Mouse (Mus musculus) hindbrain, embryonic 15.5 days (tissue): ENCODE measurements at regions not wholly inside any gene's neighbourhood (a gene's known extent, or its start where the extent isn't known, plus 50 kb on each side); places are given as distances from the start of the nearest gene placed in this dataset.

Source experiments
- ATAC-seq: fragments of 200-750 bp; cut with Nextera tagmentation; 2 replicates; pipeline ENCODE4 v1.8.0; 2017; ENCODE audit warnings: low read depth, moderate number of reproducible peaks, moderate TSS enrichment; ENCODE audit not compliant: low FRiP score
- H3K27ac ChIP-seq: fragments of 300-500 bp; sonication (generic); replicated peaks from 2 replicates; pipeline ENCODE4 v1.5.1; 2015; ENCODE audit warnings: mild to moderate bottlenecking, inconsistent platforms
- H3K27me3 ChIP-seq: fragments of 300-500 bp; sonication (generic); 2 replicates; pipeline ENCODE4 v1.6.1; 2015; ENCODE audit warnings: control low read depth, inconsistent platforms
- H3K36me3 ChIP-seq: fragments of 300-500 bp; sonication (generic); 2 replicates; pipeline ENCODE4 v1.6.1; 2015; ENCODE audit warnings: control low read depth, inconsistent platforms
- H3K4me1 ChIP-seq: fragments of 300-500 bp; sonication (generic); replicated peaks from 2 replicates; pipeline ENCODE4 v1.6.1; 2015; ENCODE audit warnings: control low read depth, inconsistent platforms
- H3K4me2 ChIP-seq: fragments of 300-500 bp; sonication (generic); 2 replicates; pipeline ENCODE4 v1.6.1; 2015; ENCODE audit warnings: moderate library complexity, mild to moderate bottlenecking, inconsistent platforms
- H3K4me3 ChIP-seq: fragments of 300-500 bp; sonication (generic); 2 replicates; pipeline ENCODE4 v1.5.1; 2015; ENCODE audit warnings: mild to moderate bottlenecking, inconsistent platforms
- H3K9ac ChIP-seq: fragments of 300-500 bp; sonication (generic); 2 replicates; pipeline ENCODE4 v1.6.1; 2015; ENCODE audit warnings: inconsistent platforms
- H3K9me3 ChIP-seq: fragments of 300-500 bp; sonication (generic); 2 replicates; pipeline ENCODE4 v1.6.1; 2016; ENCODE audit warnings: control low read depth, inconsistent platforms
- WGBS: fragments of 180-500 bp; shearing (Covaris S2); methylation state at CpG from one replicate; pipeline ENCODE4 v1.1.7; 2015; 5-methylcytosine and 5-hydroxymethylcytosine counted together

DNA sequence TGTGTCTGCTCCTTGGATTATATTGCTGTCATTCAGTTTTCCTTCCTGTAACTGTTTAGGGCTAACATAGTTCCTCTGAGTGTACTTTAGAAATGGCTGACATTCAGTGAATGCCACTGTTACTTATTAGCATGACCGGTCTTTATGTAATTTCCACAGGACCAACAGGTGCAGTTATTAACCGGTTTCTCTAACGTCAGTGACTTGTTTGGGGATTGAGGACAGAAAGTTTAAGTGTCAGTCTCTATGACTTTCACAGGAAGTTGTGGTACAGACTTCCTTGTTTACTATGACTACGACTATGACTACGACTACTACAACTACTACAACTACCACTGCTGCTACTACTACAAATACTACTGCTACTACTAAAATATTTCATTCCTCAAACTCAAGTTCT is 170.4 kb upstream of the Ptger4 start:
- no peak for ATAC-seq
- Histone ChIP-seq H3K4me3 (no peak overlapping the region), H3K27ac (no peak overlapping the region), H3K4me1 (no peaks in the 10 kb centered on the region), H3K36me3 (no peaks in the 10 kb centered on the region), H3K9me3 (no peaks in the 10 kb centered on the region), H3K4me2 (no peak overlapping the region), H3K27me3 (no peaks in the 10 kb centered on the region), H3K9ac (no peak overlapping the region)
- 93% methylated on average over 5 of the region's 5 CpGs for WGBS

DNA sequence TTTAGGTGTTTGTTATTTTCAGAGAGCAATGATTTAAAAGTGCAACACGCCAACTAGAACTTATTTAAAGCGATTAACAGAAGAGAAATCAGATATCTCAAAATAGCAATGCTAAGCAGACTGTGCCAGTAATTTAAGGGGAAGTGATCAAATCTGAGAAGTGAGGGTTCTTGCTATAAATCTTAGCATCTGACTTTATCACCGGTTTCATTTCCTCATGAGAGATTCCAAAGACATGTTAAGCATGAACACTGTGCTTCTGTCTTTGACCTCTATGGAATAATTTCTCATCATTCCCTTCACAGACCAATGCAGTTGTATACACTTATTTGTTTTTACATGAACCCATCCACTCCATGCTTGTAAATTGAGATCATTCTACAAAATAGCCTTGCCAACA is 172.0 kb upstream of the Ptger4 start:
- Histone ChIP-seq H3K4me2 (no peak overlapping the region), H3K9me3 (no peaks in the 10 kb centered on the region), H3K27ac (no peak overlapping the region), H3K4me3 (no peak overlapping the region), H3K4me1 (no peaks in the 10 kb centered on the region), H3K36me3 (no peaks in the 10 kb centered on the region), H3K9ac (no peak overlapping the region), H3K27me3 (no peaks in the 10 kb centered on the region)
- ATAC-seq = no peak
- 93% methylated on average over 3 of the region's 3 CpGs for WGBS

DNA sequence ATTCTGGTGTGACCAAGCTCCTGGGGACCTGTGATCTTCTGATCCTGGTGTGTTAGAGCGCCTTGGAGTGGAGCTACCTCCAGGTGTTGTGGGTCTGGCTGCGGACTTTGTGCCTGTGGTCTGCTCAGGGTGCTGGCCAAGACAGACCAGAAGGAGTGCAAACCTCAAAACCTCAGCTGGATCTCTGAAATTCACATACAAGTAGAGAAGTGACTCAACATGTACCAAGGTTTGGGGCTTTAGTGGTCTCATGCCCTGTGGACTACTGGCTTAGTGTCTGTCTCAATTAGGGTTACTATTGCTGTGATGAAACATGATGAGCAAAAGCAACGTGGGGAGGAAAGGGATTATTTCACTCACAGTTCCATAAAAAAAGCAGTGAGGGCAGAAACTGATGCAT is 182.7 kb upstream of the Ptger4 start:
- H3K36me3 ChIP-seq = no peaks in the 10 kb centered on the region
- whole genome bisulfite sequencing = 83% methylated on average over 3 of the region's 3 CpGs

DNA sequence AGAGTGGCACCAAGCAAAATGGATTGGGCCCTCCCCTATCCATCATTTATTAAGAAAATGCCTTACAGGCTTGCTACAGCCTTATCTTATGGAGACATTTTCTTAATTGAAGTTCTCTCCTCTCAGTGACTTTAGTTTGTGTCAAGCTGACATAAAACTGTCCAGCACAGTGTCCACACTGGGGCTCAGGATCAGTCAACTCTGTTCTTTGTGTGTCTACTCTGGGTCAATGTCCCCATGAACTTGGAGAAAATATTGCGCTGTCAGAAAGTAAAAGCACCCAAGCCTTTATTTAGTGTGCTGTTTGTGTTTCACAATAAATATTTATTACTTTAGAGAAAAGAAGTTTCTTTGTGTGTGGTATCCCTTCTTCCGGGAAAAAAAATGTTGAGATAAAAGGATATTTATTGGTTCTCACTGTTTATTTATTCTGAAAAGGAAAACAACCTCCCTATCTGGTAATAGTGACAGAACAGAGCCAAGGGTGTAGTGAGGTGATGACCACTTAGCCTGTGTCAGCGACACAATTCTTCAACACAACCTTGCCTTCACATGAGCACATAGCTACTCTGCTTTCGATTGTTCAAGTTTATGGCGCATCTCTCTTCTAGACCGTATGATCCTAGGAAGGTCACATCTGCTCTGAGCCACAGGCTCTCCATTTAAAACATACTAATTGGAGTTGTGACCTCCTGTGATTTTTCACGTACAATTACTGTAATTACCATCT is 183.5 kb upstream of the Ptger4 start:
- Histone ChIP-seq H3K9ac (no peak overlapping the region), H3K4me2 (no peak overlapping the region), H3K36me3 (no peaks in the 10 kb centered on the region), H3K4me1 (no peaks in the 10 kb centered on the region), H3K9me3 (no peaks in the 10 kb centered on the region), H3K27ac (no peak overlapping the region), H3K27me3 (no peaks in the 10 kb centered on the region), H3K4me3 (no peak overlapping the region)
- no peak for ATAC-seq
- WGBS = 92% methylated on average over 7 of the region's 7 CpGs

More for the DNA sequence above, 182.7 kb upstream of the Ptger4 start:
- H3K9ac ChIP-seq = no peak overlapping the region
- no peak for ATAC-seq
- H3K27ac ChIP-seq = no peak overlapping the region
- H3K4me3 ChIP-seq = no peak overlapping the region
- H3K4me1 ChIP-seq = no peaks in the 10 kb centered on the region
- H3K27me3 ChIP-seq = no peaks in the 10 kb centered on the region
- H3K4me2 ChIP-seq = no peak overlapping the region
- H3K9me3 ChIP-seq = no peaks in the 10 kb centered on the region

DNA sequence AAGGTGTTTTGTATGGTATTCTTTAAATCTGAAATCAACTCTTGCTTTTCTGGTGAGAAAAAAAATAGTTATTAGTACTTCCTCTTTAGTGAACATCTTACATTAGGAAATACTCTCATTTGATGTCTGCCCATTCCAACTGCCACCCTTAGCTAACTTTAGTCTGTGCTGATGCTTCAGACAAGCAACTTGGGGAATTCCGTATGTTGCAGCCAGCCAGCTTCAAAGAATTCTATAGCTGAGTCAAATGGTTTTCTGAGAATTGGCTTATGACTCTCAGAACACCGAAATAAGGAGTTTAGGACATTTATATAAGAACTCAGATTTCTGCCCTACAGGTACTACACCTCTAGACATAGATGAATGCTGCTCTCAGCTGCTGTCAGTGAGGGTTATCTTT is 188.0 kb upstream of the Ptger4 start:
- 85% methylated on average over 2 of the region's 2 CpGs for WGBS
- H3K4me3 ChIP-seq = no peak overlapping the region
- H3K27ac ChIP-seq = no peak overlapping the region
- no peak overlapping the region for H3K4me2 ChIP-seq
- no peaks in the 10 kb centered on the region for H3K27me3 ChIP-seq
- no peaks in the 10 kb centered on the region for H3K9me3 ChIP-seq
- H3K9ac ChIP-seq = no peak overlapping the region
- H3K4me1 ChIP-seq = no peaks in the 10 kb centered on the region
- ATAC-seq = no peak
- H3K36me3 ChIP-seq = no peaks in the 10 kb centered on the region

DNA sequence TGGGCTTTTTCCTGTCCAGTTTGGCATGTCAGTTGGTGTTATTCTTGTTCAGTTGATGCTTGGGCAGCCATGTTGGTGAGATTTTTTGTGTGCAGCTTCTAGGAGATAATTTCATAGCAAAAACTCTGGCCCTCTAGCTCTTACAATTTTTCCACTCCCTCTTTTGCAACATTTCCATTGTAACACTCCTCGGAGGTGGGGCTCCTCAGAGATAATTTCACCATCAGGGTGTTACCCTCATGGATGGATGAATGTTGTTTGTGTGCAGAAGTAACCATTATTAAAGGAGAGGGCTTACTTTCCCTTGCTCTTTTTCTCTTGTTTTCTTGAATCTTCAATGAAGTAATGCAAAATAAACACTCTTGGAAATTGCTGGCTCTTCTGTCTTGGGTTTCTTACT is 193.0 kb upstream of the Ptger4 start:
- no peak for ATAC-seq
- Histone ChIP-seq H3K9ac (no peak overlapping the region), H3K9me3 (no peaks in the 10 kb centered on the region), H3K27me3 (no peaks in the 10 kb centered on the region), H3K4me3 (no peak overlapping the region), H3K27ac (no peak overlapping the region), H3K4me1 (no peaks in the 10 kb centered on the region), H3K4me2 (no peak overlapping the region), H3K36me3 (no peaks in the 10 kb centered on the region)
- WGBS = 77% methylated on average over 1 of the region's 1 CpGs

DNA sequence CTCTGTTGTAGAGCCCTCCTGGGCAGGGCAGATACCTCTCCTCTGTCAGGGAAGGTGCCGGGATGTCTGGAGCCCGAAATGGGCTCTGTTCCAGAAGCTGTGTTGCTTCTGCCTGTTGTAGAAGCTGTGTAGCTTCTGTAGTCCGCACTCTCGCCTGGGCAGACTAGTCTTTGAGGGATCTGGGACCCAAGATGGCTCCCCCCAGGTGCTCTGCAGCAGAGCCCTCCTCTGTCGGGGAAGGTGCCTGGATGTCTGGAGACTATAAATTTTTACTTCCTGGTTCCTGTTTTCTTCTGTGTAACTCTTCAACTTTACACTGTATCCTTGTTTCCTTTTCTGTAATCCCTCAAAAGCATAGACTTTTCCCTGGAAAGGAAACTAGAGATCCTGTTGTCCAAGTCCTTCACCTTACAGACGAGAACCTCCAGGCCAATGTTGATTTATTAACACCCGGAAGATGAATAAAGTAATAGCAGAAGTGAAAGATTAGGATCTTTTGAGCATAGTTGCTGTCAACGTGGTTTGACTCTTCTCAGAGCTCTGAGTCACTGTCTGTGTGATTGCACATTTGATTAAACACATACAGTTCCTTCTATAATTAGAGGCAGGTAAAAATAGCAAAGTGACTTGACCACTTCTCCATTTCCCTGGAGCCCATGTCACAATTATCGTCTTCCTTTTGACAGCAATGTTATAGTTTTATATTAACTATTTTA is 202.2 kb upstream of the Ptger4 start:
- no peak overlapping the region for H3K27ac ChIP-seq
- H3K4me1 ChIP-seq = no peaks in the 10 kb centered on the region
- 84% methylated on average over 9 of the region's 9 CpGs for WGBS
- no peak overlapping the region for H3K4me2 ChIP-seq
- H3K36me3 ChIP-seq = no peaks in the 10 kb centered on the region
- H3K27me3 ChIP-seq = no peaks in the 10 kb centered on the region
- no peak overlapping the region for H3K9ac ChIP-seq
- no peaks in the 10 kb centered on the region for H3K9me3 ChIP-seq
- no peak overlapping the region for H3K4me3 ChIP-seq
- ATAC-seq = no peak

DNA sequence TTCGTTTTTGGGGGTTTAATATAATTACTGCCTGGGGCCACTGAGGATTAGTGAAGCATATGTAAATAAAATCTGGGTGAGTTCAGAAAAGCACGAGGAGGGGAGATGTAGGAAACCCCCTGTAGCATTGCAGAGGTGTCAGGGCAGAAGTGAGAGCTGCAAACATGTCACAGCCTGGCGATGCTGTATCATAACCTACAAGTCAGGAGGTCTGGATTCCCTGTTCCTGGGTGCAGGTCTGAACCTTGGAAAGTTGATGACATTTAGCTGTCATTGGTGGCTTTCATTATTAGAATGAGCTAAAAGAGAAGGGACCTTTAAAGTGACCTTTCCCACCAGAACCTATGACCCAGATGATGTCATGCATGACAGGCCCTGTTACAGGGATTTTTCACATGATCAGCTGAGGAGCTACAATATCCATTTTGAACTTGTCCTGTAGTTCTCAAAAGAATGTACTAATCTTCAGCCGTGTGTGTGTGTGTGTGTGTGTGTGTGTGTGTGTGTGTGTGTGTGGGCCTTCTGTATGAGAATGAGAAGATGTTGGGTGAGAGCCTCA is 202.8 kb upstream of the Ptger4 start:
- Histone ChIP-seq H3K4me1 (no peaks in the 10 kb centered on the region), H3K9ac (no peak overlapping the region), H3K27ac (no peak overlapping the region), H3K27me3 (no peaks in the 10 kb centered on the region), H3K4me3 (no peak overlapping the region), H3K9me3 (no peaks in the 10 kb centered on the region), H3K4me2 (no peak overlapping the region), H3K36me3 (no peaks in the 10 kb centered on the region)
- WGBS = 65% methylated on average over 4 of the region's 4 CpGs
- no peak for ATAC-seq

DNA sequence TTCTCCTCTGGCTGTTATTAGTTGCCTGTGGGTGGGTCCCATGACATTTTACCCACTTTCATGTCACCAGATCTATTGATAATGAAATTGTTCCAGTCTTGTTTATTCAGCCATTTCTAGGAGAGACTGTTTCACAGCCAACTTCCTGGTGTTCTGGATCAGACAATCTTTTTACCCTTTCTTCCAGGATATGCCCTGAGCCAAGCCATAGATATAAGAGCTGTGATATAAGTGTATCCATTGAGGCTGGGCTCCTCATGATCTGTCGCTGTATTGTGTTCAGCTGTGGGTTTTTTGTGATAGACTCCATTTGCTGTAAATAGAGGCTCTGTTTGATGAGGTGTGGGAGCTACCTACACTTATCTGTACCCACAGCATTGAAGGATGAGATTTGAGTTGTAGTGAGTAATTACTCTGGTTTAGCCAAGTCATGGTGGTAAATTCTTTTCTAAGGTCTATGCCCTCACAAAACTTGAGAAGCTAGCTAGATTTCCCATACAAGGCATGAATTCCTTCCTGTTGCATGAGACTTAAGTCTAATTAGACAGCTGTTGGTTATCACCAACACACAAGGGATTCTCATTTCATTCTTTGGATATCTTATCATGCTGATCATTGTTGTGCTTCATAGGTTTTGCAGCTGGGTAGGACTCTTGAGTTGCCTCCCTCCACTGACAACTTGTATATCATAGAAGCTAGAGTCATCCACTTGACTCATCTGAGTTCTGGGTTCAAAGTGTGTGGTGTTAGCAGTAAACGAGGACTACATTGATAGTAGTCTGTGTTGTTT is 203.9 kb upstream of the Ptger4 start:
- Histone ChIP-seq H3K36me3 (no peaks in the 10 kb centered on the region), H3K9me3 (no peaks in the 10 kb centered on the region), H3K4me1 (no peaks in the 10 kb centered on the region), H3K4me3 (no peak overlapping the region), H3K9ac (no peak overlapping the region), H3K27me3 (no peaks in the 10 kb centered on the region), H3K27ac (no peak overlapping the region), H3K4me2 (no peak overlapping the region)
- ATAC-seq = no peak
- WGBS = 97% methylated on average over 2 of the region's 2 CpGs

DNA sequence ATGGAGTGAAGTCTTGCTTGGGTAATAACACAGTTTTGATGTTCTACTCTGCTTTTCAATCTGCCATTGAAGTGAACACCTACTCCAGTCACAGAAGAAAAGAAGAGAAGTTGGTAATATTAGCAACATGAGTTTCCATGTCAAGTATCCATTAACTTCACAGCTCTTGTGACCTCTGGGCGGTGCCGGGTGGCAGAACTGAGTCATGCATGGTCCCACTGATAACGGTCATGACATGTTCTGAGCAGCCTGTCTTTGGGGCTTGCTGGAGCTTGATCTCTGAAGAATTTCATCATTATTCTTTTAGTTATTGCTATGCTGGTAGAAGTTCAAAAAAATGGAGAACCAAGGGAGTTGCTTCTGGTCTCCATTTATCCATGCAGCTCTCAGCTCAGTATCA is 215.1 kb upstream of the Ptger4 start:
- WGBS = 97% methylated on average over 3 of the region's 3 CpGs

DNA sequence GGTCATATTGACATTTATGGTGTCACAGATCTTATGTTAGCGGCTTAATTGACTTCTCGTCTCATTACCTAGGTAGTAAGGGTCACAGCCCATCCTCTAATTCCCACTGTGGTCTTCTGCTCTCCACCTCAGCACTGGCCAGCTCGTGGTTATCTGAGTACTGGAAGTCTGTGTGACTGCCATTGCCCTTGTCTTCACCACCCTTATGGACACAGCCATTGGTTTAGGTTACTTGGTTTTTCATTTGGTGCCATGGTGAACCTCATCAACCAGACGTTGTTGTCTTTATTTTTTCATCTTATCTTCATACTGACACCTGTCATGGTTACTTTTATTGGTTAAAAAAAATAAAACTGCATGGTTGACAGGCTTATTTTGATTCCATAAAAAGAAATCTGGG is 215.6 kb upstream of the Ptger4 start:
- Histone ChIP-seq H3K4me3 (no peak overlapping the region), H3K4me2 (no peak overlapping the region), H3K36me3 (no peaks in the 10 kb centered on the region), H3K4me1 (no peaks in the 10 kb centered on the region), H3K9ac (no peak overlapping the region), H3K27me3 (no peaks in the 10 kb centered on the region), H3K9me3 (no peaks in the 10 kb centered on the region), H3K27ac (no peak overlapping the region)
- 88% methylated on average over 4 of the region's 4 CpGs for WGBS
- ATAC-seq = no peak

More for the DNA sequence above, 215.1 kb upstream of the Ptger4 start:
- Histone ChIP-seq H3K4me2 (no peak overlapping the region), H3K9me3 (no peaks in the 10 kb centered on the region), H3K9ac (no peak overlapping the region), H3K27ac (no peak overlapping the region), H3K4me1 (no peaks in the 10 kb centered on the region), H3K36me3 (no peaks in the 10 kb centered on the region), H3K4me3 (no peak overlapping the region), H3K27me3 (no peaks in the 10 kb centered on the region)
- ATAC-seq = no peak

DNA sequence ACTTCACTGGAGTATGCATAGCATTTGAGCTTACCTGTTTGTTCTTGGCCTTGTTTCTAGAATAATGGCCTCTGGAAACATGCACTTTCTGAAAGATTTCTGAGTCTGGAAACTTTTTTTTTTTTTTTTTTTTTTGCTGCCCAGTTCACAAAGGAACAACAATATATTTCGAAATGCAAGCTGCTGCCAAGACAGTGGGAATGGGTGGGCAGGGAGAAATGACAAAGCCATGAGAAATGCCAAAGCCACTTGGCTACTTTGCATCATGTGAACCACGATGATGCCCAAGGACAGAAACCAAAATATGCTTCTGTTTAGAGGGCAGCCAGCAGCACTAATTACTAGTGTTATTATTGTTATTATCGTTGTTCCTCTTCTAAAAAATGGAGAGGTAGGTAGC is 218.7 kb upstream of the Ptger4 start:
- no peaks in the 10 kb centered on the region for H3K27me3 ChIP-seq
- no peak for ATAC-seq
- 94% methylated on average over 3 of the region's 3 CpGs for WGBS
- no peak overlapping the region for H3K9ac ChIP-seq
- H3K27ac ChIP-seq = no peak overlapping the region
- H3K4me2 ChIP-seq = no peak overlapping the region
- no peaks in the 10 kb centered on the region for H3K9me3 ChIP-seq
- H3K4me1 ChIP-seq = no peaks in the 10 kb centered on the region
- H3K36me3 ChIP-seq = no peaks in the 10 kb centered on the region
- H3K4me3 ChIP-seq = no peak overlapping the region
